Mouse (Mus musculus) midbrain, embryonic 13.5 days (tissue): ENCODE results near the gene Gm32742. TPM values are rescaled to one million over a fixed set of nuclear protein-coding genes. Genes with fewer than 3 reads are reported as not detected.

Experiments used
- ATAC-seq: fragments of 200-750 bp; cut with Nextera tagmentation; 2 replicates; pipeline ENCODE4 v1.8.0; 2017; ENCODE audit warnings: mild to moderate bottlenecking, moderate TSS enrichment, moderate library complexity
- H3K27ac ChIP-seq: fragments of 300-500 bp; sonication (generic); 2 replicates; pipeline ENCODE4 v1.5.1; 2015; ENCODE audit warnings: inconsistent platforms, mild to moderate bottlenecking, moderate library complexity
- H3K27me3 ChIP-seq: fragments of 300-500 bp; sonication (generic); 2 replicates; pipeline ENCODE4 v1.6.1; 2015; ENCODE audit warnings: mild to moderate bottlenecking, inconsistent platforms
- H3K36me3 ChIP-seq: fragments of 300-500 bp; sonication (generic); 2 replicates; pipeline ENCODE4 v1.6.1; 2015; ENCODE audit warnings: mild to moderate bottlenecking, inconsistent platforms
- H3K4me1 ChIP-seq: fragments of 300-500 bp; sonication (generic); replicated peaks from 2 replicates; pipeline ENCODE4 v1.6.1; 2015; ENCODE audit warnings: inconsistent platforms
- H3K4me2 ChIP-seq: fragments of 300-500 bp; sonication (generic); replicated peaks from 2 replicates; pipeline ENCODE4 v1.6.1; 2015; ENCODE audit warnings: moderate library complexity, mild to moderate bottlenecking, inconsistent platforms
- H3K4me3 ChIP-seq: fragments of 300-500 bp; sonication (generic); replicated peaks from 2 replicates; pipeline ENCODE4 v1.5.1; 2015; ENCODE audit warnings: mild to moderate bottlenecking, inconsistent platforms
- H3K9ac ChIP-seq: fragments of 300-500 bp; sonication (generic); replicated peaks from 2 replicates; pipeline ENCODE4 v1.6.1; 2015; ENCODE audit warnings: mild to moderate bottlenecking, inconsistent platforms
- H3K9me3 ChIP-seq: fragments of 300-500 bp; sonication (generic); 2 replicates; pipeline ENCODE4 v1.6.1; 2016; ENCODE audit warnings: mild to moderate bottlenecking, inconsistent platforms
- WGBS: fragments of 180-500 bp; shearing (Covaris S2); methylation state at CpG from one replicate; pipeline ENCODE4 v1.1.7; 2015; 5-methylcytosine and 5-hydroxymethylcytosine counted together
- polyA plus RNA-seq: library from polyadenylated mRNA; unstranded; fragments of >200 nt; fragmentation: Nextera tagmentation; extraction: Ambion mirVana; gene quantifications from 2 replicates; pipeline ENCODE4 v1.2.1, GENCODE M21; 2015

The Gm32742 gene
- not detected in 2 replicates for polyA plus RNA-seq

DNA sequence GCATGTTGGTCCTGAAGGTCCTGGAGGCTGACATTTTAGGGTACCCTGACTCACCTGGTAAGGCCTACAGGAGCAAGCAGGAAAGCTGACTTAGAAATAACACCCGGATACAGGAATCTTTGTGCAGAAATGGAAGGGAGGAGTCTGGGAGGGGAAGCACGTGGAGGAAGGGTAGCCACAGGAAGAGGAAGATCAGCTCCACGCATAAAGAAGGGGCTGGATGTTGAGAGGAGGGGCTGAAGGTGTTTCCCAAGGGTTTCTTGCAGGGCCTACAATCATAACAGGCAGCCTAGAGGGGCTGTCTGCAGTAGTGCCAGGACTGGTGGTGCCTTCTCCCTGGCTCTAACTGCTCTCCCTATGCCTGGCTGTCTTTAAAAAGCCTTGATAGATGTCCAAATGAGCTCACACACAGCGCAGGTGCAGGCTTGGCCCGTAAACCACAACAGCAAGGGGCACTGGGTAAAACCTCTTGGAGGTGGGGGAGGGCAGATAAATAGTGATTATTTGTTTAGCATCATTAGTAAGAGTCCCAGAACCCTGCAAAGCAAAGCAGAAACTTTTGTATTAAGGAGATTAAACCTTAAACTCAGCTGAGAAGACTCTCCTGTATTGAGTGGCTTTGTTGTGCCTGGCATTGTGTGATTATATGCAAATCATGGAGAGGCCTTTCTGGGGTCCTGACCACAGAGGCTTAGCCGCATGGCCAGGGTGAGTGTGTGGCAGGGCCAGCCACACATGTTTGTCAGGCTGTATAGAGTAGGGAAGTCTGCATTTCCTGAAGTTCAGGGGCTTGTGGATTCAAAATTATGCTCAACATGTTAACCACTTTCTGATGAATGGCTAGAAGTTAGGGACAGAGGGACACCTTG is at the start of gene Gm32742:
Gene Gm32742, minus strand, starts transcription at position 206 of the 869 bp plus-strand sequence.
- Histone ChIP-seq H3K9ac (no peak within 1 kb of the TSS), H3K9me3 (no peaks in the 10 kb centered on the region), H3K27me3 (no peaks in the 10 kb centered on the region), H3K4me2 (no peak within 1 kb of the TSS), H3K4me3 (no peak within 1 kb of the TSS), H3K27ac (no peak within 1 kb of the TSS), H3K36me3 (no peaks in the 10 kb centered on the region), H3K4me1 (0 out of 2 replicates have a peak, but pooled peaks cover 3% of the 10 kb centered on the region)
- ATAC-seq: no peak
- WGBS: 49% methylated on average over 6 of the region's 6 CpGs

- no peak for ATAC-seq
- no peaks in the 10 kb centered on the region for H3K4me1 ChIP-seq
- H3K4me3 ChIP-seq: no peak overlapping the region
- H3K27me3 ChIP-seq: no peaks in the 10 kb centered on the region
- no peak overlapping the region for H3K9ac ChIP-seq
- H3K36me3 ChIP-seq: no peaks in the 10 kb centered on the region
- H3K4me2 ChIP-seq: no peak overlapping the region
- 93% methylated on average over 6 of the region's 6 CpGs for WGBS
- no peak overlapping the region for H3K27ac ChIP-seq
- no peaks in the 10 kb centered on the region for H3K9me3 ChIP-seq
Observed at GRCm38 (mm10) chr9:51213729-51214237, 48.5 kb upstream of the Gm32742 start.

GRCm38 (mm10) chr9:51213023-51213728 is 47.9 kb upstream of the Gm32742 start, which contains the start of gene Pou2af1:
Pou2af1 (plus strand) TSS chr9:51213708.
- Histone ChIP-seq H3K4me1 (no peaks in the 10 kb centered on the region), H3K9ac (no peak within 1 kb of the TSS)
- 83% methylated on average over 20 of the region's 20 CpGs for WGBS

GRCm38 (mm10) chr9:51211191-51211590 is 45.9 kb upstream of the Gm32742 start:
- ATAC-seq: no peak
- 83% methylated on average over 6 of the region's 6 CpGs for WGBS
- no peaks in the 10 kb centered on the region for H3K4me1 ChIP-seq
- H3K4me2 ChIP-seq: no peak overlapping the region
- H3K27me3 ChIP-seq: no peaks in the 10 kb centered on the region
- no peaks in the 10 kb centered on the region for H3K36me3 ChIP-seq
- H3K4me3 ChIP-seq: no peak overlapping the region
- no peaks in the 10 kb centered on the region for H3K9me3 ChIP-seq
- H3K9ac ChIP-seq: no peak overlapping the region
- no peak overlapping the region for H3K27ac ChIP-seq

More at GRCm38 (mm10) chr9:51213023-51213728, 47.9 kb upstream of the Gm32742 start, which contains the start of gene Pou2af1:
- H3K27me3 ChIP-seq: no peaks in the 10 kb centered on the region
- no peak within 1 kb of the TSS for H3K4me2 ChIP-seq
- ATAC-seq: no peak
- H3K9me3 ChIP-seq: no peaks in the 10 kb centered on the region
- H3K4me3 ChIP-seq: no peak within 1 kb of the TSS
- no peak within 1 kb of the TSS for H3K27ac ChIP-seq
- no peaks in the 10 kb centered on the region for H3K36me3 ChIP-seq

DNA sequence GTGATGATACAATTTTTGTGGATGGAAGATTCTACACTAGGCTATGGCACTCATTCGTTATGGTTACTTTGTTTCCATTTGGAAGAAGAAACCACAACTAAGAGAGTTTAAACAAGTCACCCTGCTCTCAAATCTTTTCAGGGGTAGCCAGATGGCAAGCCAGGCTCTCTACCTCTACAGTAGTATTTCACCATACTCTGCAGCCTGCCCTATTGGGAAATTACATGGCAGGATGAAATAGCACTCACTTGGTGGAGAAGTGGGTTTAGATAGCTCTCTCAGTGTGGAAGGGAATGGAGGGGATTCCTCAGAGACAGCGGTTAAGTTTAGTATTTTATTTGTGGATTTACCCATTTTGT is 43.6 kb upstream of the Gm32742 start:
- WGBS: 90% methylated on average over 2 of the region's 2 CpGs
- Histone ChIP-seq H3K4me3 (no peak overlapping the region), H3K27ac (no peak overlapping the region), H3K9me3 (no peaks in the 10 kb centered on the region), H3K4me1 (no peaks in the 10 kb centered on the region), H3K36me3 (no peaks in the 10 kb centered on the region), H3K4me2 (no peak overlapping the region), H3K27me3 (no peaks in the 10 kb centered on the region), H3K9ac (no peak overlapping the region)
- ATAC-seq: no peak

GRCm38 (mm10) chr9:51194790-51195189 is 29.5 kb upstream of the Gm32742 start:
- no peak overlapping the region for H3K4me3 ChIP-seq
- H3K27ac ChIP-seq: no peak overlapping the region
- H3K9me3 ChIP-seq: no peaks in the 10 kb centered on the region
- ATAC-seq: no peak
- no peaks in the 10 kb centered on the region for H3K27me3 ChIP-seq
- WGBS: 80% methylated on average over 4 of the region's 4 CpGs
- no peak overlapping the region for H3K9ac ChIP-seq
- no peaks in the 10 kb centered on the region for H3K36me3 ChIP-seq
- no peak overlapping the region for H3K4me2 ChIP-seq
- no peaks in the 10 kb centered on the region for H3K4me1 ChIP-seq

DNA sequence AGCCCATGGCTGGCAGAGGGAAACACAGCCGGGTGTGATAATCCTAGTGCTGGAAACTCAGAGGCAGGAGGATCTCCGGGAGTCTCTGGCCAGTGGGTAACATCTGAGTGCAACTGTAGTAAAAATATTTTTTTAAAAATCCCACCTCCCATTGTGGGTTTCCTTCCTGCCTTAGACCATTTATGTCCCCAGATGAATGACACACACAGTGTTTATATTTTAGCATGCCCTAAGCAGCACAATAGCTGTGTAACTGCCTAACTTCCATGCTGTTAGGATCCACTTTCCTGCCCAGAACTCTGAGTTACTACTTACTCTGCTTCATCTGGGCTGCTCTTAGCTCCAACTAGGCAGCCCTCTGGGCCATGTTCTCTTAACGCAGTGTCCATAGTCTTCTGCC is 25.3 kb upstream of the Gm32742 start:
- Histone ChIP-seq H3K36me3 (no peaks in the 10 kb centered on the region), H3K27me3 (no peaks in the 10 kb centered on the region), H3K9me3 (no peaks in the 10 kb centered on the region), H3K4me1 (no peaks in the 10 kb centered on the region), H3K27ac (no peak overlapping the region), H3K4me3 (no peak overlapping the region), H3K4me2 (no peak overlapping the region), H3K9ac (no peak overlapping the region)
- 92% methylated on average over 3 of the region's 3 CpGs for WGBS
- no peak for ATAC-seq

DNA sequence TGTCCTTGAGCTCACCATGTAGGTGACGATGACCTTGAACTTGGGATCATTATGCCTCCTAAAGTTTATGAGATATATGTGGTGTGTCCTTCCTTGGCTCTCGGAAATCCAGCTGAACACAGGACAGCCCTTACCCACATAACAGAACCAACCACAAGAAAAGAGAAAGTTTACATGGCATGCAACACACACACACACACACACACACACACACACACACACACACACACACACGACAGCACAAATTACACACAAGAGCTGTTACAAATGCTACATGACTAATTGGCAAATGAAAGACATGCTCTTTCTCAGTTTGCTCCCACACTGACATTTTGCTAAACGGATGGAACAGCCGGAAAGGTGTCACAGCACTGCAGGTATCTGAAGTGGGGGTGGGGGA is 20.6 kb upstream of the Gm32742 start:
- H3K4me3 ChIP-seq: no peak overlapping the region
- H3K4me2 ChIP-seq: no peak overlapping the region
- WGBS: 78% methylated on average over 5 of the region's 5 CpGs
- H3K9ac ChIP-seq: no peak overlapping the region
- H3K27ac ChIP-seq: no peak overlapping the region
- H3K27me3 ChIP-seq: no peaks in the 10 kb centered on the region
- no peaks in the 10 kb centered on the region for H3K36me3 ChIP-seq
- H3K9me3 ChIP-seq: no peaks in the 10 kb centered on the region
- ATAC-seq: no peak
- no peaks in the 10 kb centered on the region for H3K4me1 ChIP-seq

DNA sequence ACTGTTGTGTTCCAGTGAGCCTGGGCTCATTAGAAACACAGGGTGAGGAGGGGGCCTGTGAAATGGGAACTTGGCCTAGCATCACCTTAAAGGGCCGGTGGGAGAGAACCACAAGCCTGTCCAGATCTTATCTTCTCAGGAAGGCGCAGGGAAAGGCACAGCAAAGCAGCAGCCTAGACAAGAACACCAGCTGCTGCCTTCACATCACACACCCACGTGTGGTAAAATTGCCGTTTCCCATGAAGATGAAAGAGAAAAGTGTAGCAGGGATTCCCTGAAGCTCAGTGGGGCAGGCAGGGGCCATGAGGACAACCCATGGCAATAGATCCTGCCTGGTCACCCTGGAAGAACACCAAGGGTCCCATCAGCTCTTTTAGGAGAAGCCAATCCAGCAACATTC is 20.1 kb upstream of the Gm32742 start:
- ATAC-seq: no peak
- H3K4me1 ChIP-seq: no peaks in the 10 kb centered on the region
- no peaks in the 10 kb centered on the region for H3K36me3 ChIP-seq
- H3K9me3 ChIP-seq: no peaks in the 10 kb centered on the region
- WGBS: 85% methylated on average over 4 of the region's 4 CpGs
- H3K4me2 ChIP-seq: no peak overlapping the region
- H3K27ac ChIP-seq: no peak overlapping the region
- H3K4me3 ChIP-seq: no peak overlapping the region
- no peaks in the 10 kb centered on the region for H3K27me3 ChIP-seq
- H3K9ac ChIP-seq: no peak overlapping the region

DNA sequence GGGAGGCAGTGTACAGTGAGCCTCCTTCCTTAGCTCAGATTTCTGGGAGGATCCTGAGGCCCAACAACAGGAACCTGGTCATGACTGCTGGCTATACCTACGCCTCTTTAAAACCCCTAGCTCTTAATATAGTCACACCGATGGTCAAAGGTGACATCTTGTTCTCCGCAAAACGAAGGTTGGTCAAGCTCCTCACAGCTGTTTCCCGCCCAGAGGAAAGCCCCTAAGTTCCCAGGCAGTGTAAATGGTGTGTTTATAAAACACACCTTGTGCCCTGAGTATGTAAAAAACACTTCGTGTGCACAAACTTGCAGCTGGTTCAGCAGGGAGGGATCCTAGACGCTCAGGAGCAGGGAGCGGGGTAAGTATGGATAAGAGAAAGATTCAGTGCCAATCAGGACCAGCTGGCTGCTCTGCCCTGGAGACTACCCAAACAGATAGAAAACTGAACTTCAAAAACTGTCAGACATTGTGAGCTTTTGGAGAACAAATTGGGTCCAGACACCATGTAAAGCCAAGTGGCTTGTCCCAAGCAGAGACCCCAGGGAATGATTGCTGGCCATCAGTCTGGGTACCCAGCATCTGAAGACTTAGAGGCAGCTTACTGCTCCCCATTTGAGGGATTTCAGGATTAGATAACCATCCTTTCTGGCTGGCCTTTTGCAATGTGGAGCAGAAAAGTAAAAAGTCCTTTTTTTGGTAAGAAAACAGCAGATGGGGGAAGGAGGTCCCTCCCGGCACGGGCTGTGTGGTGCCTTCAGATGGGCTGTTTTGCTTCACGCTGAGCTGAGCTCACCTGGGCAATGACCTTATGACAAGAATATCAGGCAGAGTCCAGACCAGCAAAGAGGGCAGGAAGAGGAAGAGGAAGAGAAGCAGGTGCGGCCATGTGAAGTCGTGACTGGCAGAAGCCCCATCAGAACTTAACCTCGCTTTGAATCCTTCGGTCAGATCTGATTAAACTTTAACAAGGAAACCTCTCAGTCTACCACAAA is 17.7 kb upstream of the Gm32742 start:
- H3K27ac ChIP-seq: no peak overlapping the region
- no peak for ATAC-seq
- H3K4me3 ChIP-seq: no peak overlapping the region
- no peak overlapping the region for H3K9ac ChIP-seq
- no peaks in the 10 kb centered on the region for H3K4me1 ChIP-seq
- 92% methylated on average over 15 of the region's 15 CpGs for WGBS
- H3K9me3 ChIP-seq: no peaks in the 10 kb centered on the region
- no peaks in the 10 kb centered on the region for H3K27me3 ChIP-seq
- no peak overlapping the region for H3K4me2 ChIP-seq
- no peaks in the 10 kb centered on the region for H3K36me3 ChIP-seq

DNA sequence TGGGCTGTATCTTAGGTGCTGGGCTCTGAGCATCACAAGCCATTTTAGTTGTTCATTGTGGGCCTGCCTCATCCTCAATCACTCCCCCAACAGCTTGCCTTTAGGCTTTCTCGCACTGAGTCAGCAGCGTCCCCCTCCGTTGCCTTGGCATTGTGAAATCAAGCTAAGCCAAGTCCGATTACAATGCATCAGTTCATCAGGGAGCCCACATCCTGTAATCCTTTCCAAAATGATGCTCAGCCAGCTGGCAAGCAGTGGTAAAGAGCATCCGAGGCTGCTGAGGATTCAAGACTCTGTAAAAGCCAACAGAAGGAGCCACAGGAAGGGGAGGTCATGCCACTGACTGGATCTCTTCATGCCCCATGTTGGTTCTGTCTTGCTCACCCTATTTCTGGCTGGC is 15.3 kb upstream of the Gm32742 start:
- no peak for ATAC-seq

More for the DNA sequence above, 15.3 kb upstream of the Gm32742 start:
- Histone ChIP-seq H3K27me3 (no peaks in the 10 kb centered on the region), H3K4me2 (no peak overlapping the region), H3K36me3 (no peaks in the 10 kb centered on the region), H3K4me3 (no peak overlapping the region), H3K9ac (no peak overlapping the region), H3K27ac (no peak overlapping the region), H3K4me1 (no peaks in the 10 kb centered on the region), H3K9me3 (no peaks in the 10 kb centered on the region)
- WGBS: 67% methylated on average over 5 of the region's 5 CpGs
